Mouse (Mus musculus) thymus, adult 2 months (tissue): Measurements from ENCODE around the gene Ncoa5. TPM values are rescaled to one million over a fixed set of nuclear protein-coding genes. Genes with fewer than 3 reads are reported as not detected.

Source experiments
- DNase-seq: peaks from one replicate; pipeline ENCODE4 v3.0.0; 2021
- H3K27ac ChIP-seq: fragments of 200-500 bp; 2 replicates; pipeline ENCODE4 v1.5.1; 2012; ENCODE audit warnings: low read length, control low read depth; ENCODE audit not compliant: control insufficient read depth, insufficient read depth
- H3K27me3 ChIP-seq: fragments of 200-500 bp; 2 replicates; pipeline ENCODE4 v1.6.1; 2012; ENCODE audit warnings: mild to moderate bottlenecking, low read length, moderate library complexity, mixed read lengths; ENCODE audit not compliant: control insufficient read depth, insufficient read depth
- H3K36me3 ChIP-seq: fragments of 200-500 bp; 2 replicates; pipeline ENCODE4 v1.6.1; 2012; ENCODE audit warnings: mild to moderate bottlenecking, low read length, moderate library complexity; ENCODE audit not compliant: control insufficient read depth, insufficient read depth
- H3K4me1 ChIP-seq: fragments of 200-500 bp; replicated peaks from 2 replicates; pipeline ENCODE4 v1.6.1; 2012; ENCODE audit warnings: low read length; ENCODE audit not compliant: control insufficient read depth, insufficient read depth
- H3K4me3 ChIP-seq: fragments of 200-500 bp; 2 replicates; pipeline ENCODE4 v1.5.1; 2012; ENCODE audit warnings: mild to moderate bottlenecking, low read length, control low read depth, moderate library complexity; ENCODE audit not compliant: control insufficient read depth, insufficient read depth
- CTCF ChIP-seq: fragments of 200-500 bp; IDR thresholded peaks from 2 replicates; pipeline ENCODE4 v1.5.1; 2012; ENCODE audit warnings: mild to moderate bottlenecking, control low read depth, low read length, moderate library complexity, borderline replicate concordance; ENCODE audit not compliant: control insufficient read depth, poor library complexity, insufficient read depth; ENCODE audit errors: extremely low read depth
- POLR2A ChIP-seq: fragments of 200-500 bp; IDR thresholded peaks from 2 replicates; pipeline ENCODE4 v1.6.1; 2012; ENCODE audit warnings: mild to moderate bottlenecking, low read length, control low read depth, moderate library complexity; ENCODE audit not compliant: control insufficient read depth, poor library complexity, insufficient read depth; ENCODE audit errors: extremely low read depth
- WGBS: fragments of 180-500 bp; shearing (Covaris S2); methylation state at CpG from one replicate; pipeline ENCODE4 v1.1.7; 2018; 5-methylcytosine and 5-hydroxymethylcytosine counted together
- polyA plus RNA-seq: library from polyadenylated mRNA; depleted of rRNA; stranded (reverse); fragments of >200 nt; gene quantifications from 2 replicates; pipeline ENCODE4 v1.2.3, GENCODE M21; 2012

Ncoa5 gene
- polyA plus RNA-seq, 1 experiment, result 72.3 TPM

- no peak overlapping the region for H3K27ac ChIP-seq
- peaks cover 6% of the 10 kb centered on the region; the same call in 1 of the 2 replicates for H3K27me3 ChIP-seq
- H3K4me1 ChIP-seq, result no peaks in the 10 kb centered on the region
- peaks cover 17% of the 10 kb centered on the region for H3K36me3 ChIP-seq
- H3K4me3 ChIP-seq, result no peak overlapping the region
- WGBS, result 10% methylated on average over 49 of the region's 49 CpGs
- DNase-seq, result no peak
- no peak for TF ChIP-seq POLR2A
Observed at GRCm38 (mm10) chr2:164996848-164997720, 37.6 kb downstream of the Ncoa5 start.

GRCm38 (mm10) chr2:164995976-164996375, 38.7 kb downstream of the Ncoa5 start:
- no peak overlapping the region for H3K27ac ChIP-seq
- peaks cover 6% of the 10 kb centered on the region for H3K36me3 ChIP-seq
- H3K4me1 ChIP-seq, result no peaks in the 10 kb centered on the region
- H3K4me3 ChIP-seq, result no peak overlapping the region
- WGBS, result 90% methylated on average over 11 of the region's 11 CpGs
- H3K27me3 ChIP-seq, result peaks cover 6% of the 10 kb centered on the region; the same call in 1 of the 2 replicates
- TF ChIP-seq CTCF (no peak), POLR2A (no peak)
- no peak for DNase-seq

GRCm38 (mm10) chr2:164994659-164995428, 39.8 kb downstream of the Ncoa5 start:
- H3K27me3 ChIP-seq, result peaks cover 6% of the 10 kb centered on the region; the same call in 1 of the 2 replicates
- H3K4me3 ChIP-seq, result no peak overlapping the region
- H3K36me3 ChIP-seq, result no peaks in the 10 kb centered on the region
- no peaks in the 10 kb centered on the region for H3K4me1 ChIP-seq
- TF ChIP-seq POLR2A (no peak), CTCF (no peak)
- WGBS, result 69% methylated on average over 21 of the region's 21 CpGs
- no peak for DNase-seq
- no peak overlapping the region for H3K27ac ChIP-seq

- Histone ChIP-seq H3K4me1 (no peaks in the 10 kb centered on the region), H3K27me3 (peaks cover 6% of the 10 kb centered on the region; the same call in 1 of the 2 replicates), H3K4me3 (no peak overlapping the region), H3K27ac (no peak overlapping the region), H3K36me3 (no peaks in the 10 kb centered on the region)
- TF ChIP-seq CTCF (no peak), POLR2A (no peak)
- DNase-seq, result no peak
- 95% methylated on average over 11 of the region's 11 CpGs for WGBS
Observed at GRCm38 (mm10) chr2:164994156-164994555, 40.5 kb downstream of the Ncoa5 start.

GRCm38 (mm10) chr2:164991808-164992207, 42.9 kb downstream of the Ncoa5 start:
- no peak for DNase-seq
- TF ChIP-seq CTCF, result no peak
- TF ChIP-seq POLR2A, result no peak
- 45% methylated on average over 10 of the region's 10 CpGs for WGBS

GRCm38 (mm10) chr2:164991111-164991510, 43.6 kb downstream of the Ncoa5 start:
- no peak for DNase-seq
- Histone ChIP-seq H3K27me3 (no peaks in the 10 kb centered on the region), H3K36me3 (no peaks in the 10 kb centered on the region), H3K4me1 (no peaks in the 10 kb centered on the region), H3K4me3 (no peak overlapping the region), H3K27ac (no peak overlapping the region)
- TF ChIP-seq POLR2A, result no peak
- no peak for TF ChIP-seq CTCF
- 79% methylated on average over 3 of the region's 3 CpGs for WGBS

More at GRCm38 (mm10) chr2:164991808-164992207, 42.9 kb downstream of the Ncoa5 start:
- H3K36me3 ChIP-seq, result no peaks in the 10 kb centered on the region
- no peak overlapping the region for H3K27ac ChIP-seq
- no peaks in the 10 kb centered on the region for H3K27me3 ChIP-seq
- H3K4me1 ChIP-seq, result no peaks in the 10 kb centered on the region
- H3K4me3 ChIP-seq, result no peak overlapping the region
